Comparison of ENCODE assay signal across 2 mouse cellular contexts in genomic region chr11:94393490-94393889, GRCm38 (mm10). TPM values are rescaled to one million over a fixed set of nuclear protein-coding genes. Genes with fewer than 3 reads are reported as not detected.
"Had no signal": no experiment of that assay in that cellular context is flagged by ENCODE, and none has a peak within 500 bp of the region (broad histone marks: within the 10 kb centered on the region; RNA-seq: fewer than 3 reads in every experiment).

No protein-coding gene starts in this region.

RNA-seq across cellular contexts. Expression of gene Abcc3, which starts 0.7 kb away (rescaled TPM):
- total RNA-seq: megakaryocyte-erythroid progenitor cell, adult 5-6 weeks had no signal
- polyA plus RNA-seq: myocyte had no signal
